Mouse (Mus musculus): ENCODE measurements around the gene Fam189b. TPM values are rescaled to one million over a fixed set of nuclear protein-coding genes. Genes with fewer than 3 reads are reported as not detected.
A peak's percentile ranks its signal among the peaks of the same experiment; 100 is the strongest.

The Fam189b gene
- polyA plus RNA-seq, 1 experiment from 2014 or later = 38.7 TPM

MicroRNAs within 50 kb of the gene (microRNA counts, 519-probe panel; counts per million panel counts)
- 1,255 counts per million, percentile 77 among the panel's probes with 10 or more counts for microRNA mmu-miR-92b

Other genes with a start within 250 kb of the Fam189b start
- gene Ash1l, start 232.5 kb upstream of the Fam189b start, polyA plus RNA-seq (2016; fragmentation: Nextera tagmentation; extraction: Ambion mirVana) = 12.3 and 12.9 TPM in 2 replicates
- 132 and 142 TPM in 2 replicates for gene Dap3, start 232.0 kb upstream of the Fam189b start, polyA plus RNA-seq (2016; fragmentation: Nextera tagmentation; extraction: Ambion mirVana)
- gene Rusc1, start 89.8 kb upstream of the Fam189b start, polyA plus RNA-seq (2016; fragmentation: Nextera tagmentation; extraction: Ambion mirVana) = 19.1 and 38.3 TPM in 2 replicates
- gene Gm43738, start 82.0 kb upstream of the Fam189b start, polyA plus RNA-seq (2016; fragmentation: Nextera tagmentation; extraction: Ambion mirVana) = 0.09 TPM in 1 of 2 replicates, not detected in the other
- 383 and 460 TPM in 2 replicates for gene Fdps, start 81.2 kb upstream of the Fam189b start, polyA plus RNA-seq (2016; fragmentation: Nextera tagmentation; extraction: Ambion mirVana)
- gene Pklr, start 47.0 kb upstream of the Fam189b start, polyA plus RNA-seq (2016; fragmentation: Nextera tagmentation; extraction: Ambion mirVana) = 4.4 and 6.0 TPM in 2 replicates
- gene Hcn3, start 22.9 kb upstream of the Fam189b start, polyA plus RNA-seq (2016; fragmentation: Nextera tagmentation; extraction: Ambion mirVana) = 7.3 and 9.1 TPM in 2 replicates
- gene Clk2, start 18.3 kb upstream of the Fam189b start, polyA plus RNA-seq (2016; fragmentation: Nextera tagmentation; extraction: Ambion mirVana) = 34.8 and 35.3 TPM in 2 replicates
- 98.9 and 116 TPM in 2 replicates for gene Scamp3, start 5.7 kb upstream of the Fam189b start, polyA plus RNA-seq (2016; fragmentation: Nextera tagmentation; extraction: Ambion mirVana)
- gene Gba, start 19.8 kb downstream of the Fam189b start, polyA plus RNA-seq (2016; fragmentation: Nextera tagmentation; extraction: Ambion mirVana) = 41.0 and 50.0 TPM in 2 replicates
- 65.5 and 74.7 TPM in 2 replicates for gene Thbs3, start 32.0 kb downstream of the Fam189b start, polyA plus RNA-seq (2016; fragmentation: Nextera tagmentation; extraction: Ambion mirVana)
- gene Mtx1, start 43.9 kb downstream of the Fam189b start, polyA plus RNA-seq (2016; fragmentation: Nextera tagmentation; extraction: Ambion mirVana) = 228 and 232 TPM in 2 replicates
- gene Muc1, start 45.9 kb downstream of the Fam189b start, polyA plus RNA-seq (2016; fragmentation: Nextera tagmentation; extraction: Ambion mirVana) = 1.1 and 1.8 TPM in 2 replicates
- 276 and 282 TPM in 2 replicates for gene Krtcap2, start 62.8 kb downstream of the Fam189b start, polyA plus RNA-seq (2016; fragmentation: Nextera tagmentation; extraction: Ambion mirVana)
- 5.2 and 11.6 TPM in 2 replicates for gene Trim46, start 63.2 kb downstream of the Fam189b start, polyA plus RNA-seq (2016; fragmentation: Nextera tagmentation; extraction: Ambion mirVana)
- 97.0 and 99.4 TPM in 2 replicates for gene Dpm3, start 76.2 kb downstream of the Fam189b start, polyA plus RNA-seq (2016; fragmentation: Nextera tagmentation; extraction: Ambion mirVana)
- 34.4 and 36.8 TPM in 2 replicates for gene Slc50a1, start 87.4 kb downstream of the Fam189b start, polyA plus RNA-seq (2016; fragmentation: Nextera tagmentation; extraction: Ambion mirVana)
- 16.5 and 17.7 TPM in 2 replicates for gene Efna1, start 98.0 kb downstream of the Fam189b start, polyA plus RNA-seq (2016; fragmentation: Nextera tagmentation; extraction: Ambion mirVana)
- gene Efna3, start 139.8 kb downstream of the Fam189b start, polyA plus RNA-seq (2016; fragmentation: Nextera tagmentation; extraction: Ambion mirVana) = 5.9 and 10.7 TPM in 2 replicates
- gene Efna4, start 154.9 kb downstream of the Fam189b start, polyA plus RNA-seq (2016; fragmentation: Nextera tagmentation; extraction: Ambion mirVana) = 22.4 and 23.2 TPM in 2 replicates
- gene Adam15, start 166.9 kb downstream of the Fam189b start, polyA plus RNA-seq (2016; fragmentation: Nextera tagmentation; extraction: Ambion mirVana) = 36.4 and 38.1 TPM in 2 replicates
- gene Dcst2, start 178.8 kb downstream of the Fam189b start, polyA plus RNA-seq (2016; fragmentation: Nextera tagmentation; extraction: Ambion mirVana) = 0.34 TPM in 1 of 2 replicates, not detected in the other
- gene Dcst1, start 182.1 kb downstream of the Fam189b start, polyA plus RNA-seq (2016; fragmentation: Nextera tagmentation; extraction: Ambion mirVana) = 0.09 and 0.33 TPM in 2 replicates
- gene Zbtb7b, start 211.6 kb downstream of the Fam189b start, polyA plus RNA-seq (2016; fragmentation: Nextera tagmentation; extraction: Ambion mirVana) = 0.47 and 0.73 TPM in 2 replicates
- gene Lenep, start 219.7 kb downstream of the Fam189b start, polyA plus RNA-seq (2016; fragmentation: Nextera tagmentation; extraction: Ambion mirVana) = 1.7 TPM in 1 of 2 replicates, not detected in the other
- gene Flad1, start 228.7 kb downstream of the Fam189b start, polyA plus RNA-seq (2016; fragmentation: Nextera tagmentation; extraction: Ambion mirVana) = 28.3 and 31.9 TPM in 2 replicates
- 535 and 648 TPM in 2 replicates for gene Cks1b, start 235.2 kb downstream of the Fam189b start, polyA plus RNA-seq (2016; fragmentation: Nextera tagmentation; extraction: Ambion mirVana)
- gene Shc1, start 235.3 kb downstream of the Fam189b start, polyA plus RNA-seq (2016; fragmentation: Nextera tagmentation; extraction: Ambion mirVana) = 58.3 and 68.1 TPM in 2 replicates
- 46.0 and 50.4 TPM in 2 replicates for gene Pygo2, start 247.1 kb downstream of the Fam189b start, polyA plus RNA-seq (2016; fragmentation: Nextera tagmentation; extraction: Ambion mirVana)

All from hindbrain, embryonic 10.5 days (tissue).